Mouse (Mus musculus): ENCODE data around the gene Glipr2. TPM values are rescaled to one million over a fixed set of nuclear protein-coding genes. Genes with fewer than 3 reads are reported as not detected.

The Glipr2 gene
- 1 to 10 TPM; 2.5 to 3.2 TPM for total RNA-seq (2021)

DNA sequence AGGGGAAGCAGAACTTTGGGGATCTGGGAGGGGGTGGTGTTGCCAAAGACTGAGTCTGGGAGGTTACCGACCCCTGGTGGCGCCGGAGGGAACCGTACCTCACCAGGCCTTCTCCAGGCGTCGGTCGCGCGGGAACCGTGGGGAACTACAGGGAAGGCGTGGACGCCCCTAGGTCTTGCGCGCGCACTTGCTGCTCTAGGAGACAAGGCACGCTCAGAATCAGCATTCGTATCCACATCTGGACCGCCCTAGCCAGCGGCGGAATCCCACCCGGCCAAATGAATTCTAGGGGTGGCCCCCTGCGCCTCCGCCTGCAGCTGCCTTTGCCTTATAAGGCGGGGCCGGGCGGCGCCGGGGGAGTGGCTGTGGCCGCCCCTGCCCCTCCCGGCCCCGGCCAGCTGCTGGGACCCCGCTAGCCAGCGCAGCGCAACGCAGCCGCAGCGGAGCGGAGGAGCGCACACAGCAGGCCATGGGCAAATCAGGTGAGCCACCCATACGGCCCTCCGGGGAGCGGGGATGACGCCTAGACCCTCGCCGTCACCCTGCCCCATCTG, at the start of gene Glipr2:
TSS of gene Glipr2 (plus strand) at position 110 of the 554 bp plus-strand sequence.
- DNase-seq (ENCODE audit: low spot score in 2 of 2) = peak; percentile 24 to 50
- intact Hi-C loops (cut with DNase I) = no loop called here

DNA sequence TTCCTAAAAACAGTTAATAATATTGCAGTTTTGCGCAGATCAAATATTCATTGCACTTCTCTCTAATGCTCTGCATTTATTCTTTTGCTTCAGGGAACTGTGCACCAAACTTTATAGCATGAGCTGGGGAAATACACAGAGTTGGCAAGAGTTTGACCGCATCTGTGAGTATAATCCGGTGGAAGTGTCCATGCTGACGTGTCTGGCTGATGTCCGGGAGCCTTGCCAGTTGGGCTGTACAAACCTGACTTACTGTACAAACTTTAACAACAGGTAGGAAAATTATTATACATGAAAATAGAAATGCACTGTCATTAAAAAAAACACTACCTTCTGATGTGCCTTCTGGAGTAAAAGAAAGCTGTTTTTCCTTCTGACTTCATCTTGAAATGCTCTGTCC, 39.0 kb upstream of the Glipr2 start:
- intact Hi-C loops (cut with DNase I) = no loop called here
- DNase-seq (ENCODE audit: low spot score in 2 of 2) = no peak

DNA sequence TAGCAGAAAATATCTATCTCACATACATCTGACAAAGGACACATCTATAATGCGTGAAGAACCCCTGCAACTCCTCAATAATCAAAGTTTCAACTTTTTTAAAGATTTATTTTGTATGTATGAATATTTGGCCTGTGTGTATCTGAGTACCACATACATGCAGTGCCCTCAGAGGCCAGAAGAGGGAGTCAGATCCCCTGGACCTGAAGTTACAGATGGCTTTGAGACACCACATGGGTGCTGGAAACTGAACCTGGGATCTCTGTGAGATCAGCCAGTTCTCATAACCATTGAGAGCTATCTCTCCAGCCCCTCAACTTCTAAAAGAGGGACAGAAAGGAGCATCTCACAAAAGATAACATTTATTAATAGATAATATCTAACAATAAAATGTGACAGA, 36.6 kb upstream of the Glipr2 start:
- no peak for DNase-seq (ENCODE audit: low spot score in 2 of 2)
- intact Hi-C loops (cut with DNase I) = no loop called here

GRCm38 (mm10) chr4:43925125-43925524, 32.1 kb upstream of the Glipr2 start:
- intact Hi-C loops (cut with DNase I) = no loop called here

GRCm38 (mm10) chr4:43925779-43926178, 31.4 kb upstream of the Glipr2 start:
- peak; percentile 64 to 71 for DNase-seq (ENCODE audit: low spot score in 2 of 2)
- intact Hi-C loops (cut with DNase I) = loop anchor here (2.0 kb wide), 1 partner anchor 57 kb away; the partner anchor contains the start of gene Ccin

More at GRCm38 (mm10) chr4:43925125-43925524, 32.1 kb upstream of the Glipr2 start:
- DNase-seq (ENCODE audit: low spot score in 2 of 2) = no peak

DNA sequence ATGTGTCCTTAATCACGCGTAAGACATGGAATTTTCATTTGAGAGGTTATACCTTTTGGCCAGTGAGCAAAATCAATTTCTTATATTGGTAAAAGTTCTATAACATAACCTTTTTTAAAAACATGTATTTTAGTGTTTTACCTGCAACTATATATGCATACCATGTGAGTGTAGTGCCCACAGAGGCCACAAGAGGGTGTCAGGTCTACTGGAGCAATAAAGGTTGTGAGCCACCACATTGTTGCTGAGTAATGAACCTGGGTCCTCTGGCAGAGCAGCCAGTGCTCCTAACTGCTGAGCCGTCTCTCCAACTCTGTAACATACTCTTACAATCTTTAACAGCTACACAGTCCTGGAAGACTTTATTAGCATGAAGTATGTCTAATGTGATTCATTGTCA, 29.4 kb upstream of the Glipr2 start:
- intact Hi-C loops (cut with DNase I) = loop anchor here (2.0 kb wide), 1 partner anchor 55 kb away; the partner anchor contains the start of gene Ccin
- DNase-seq (ENCODE audit: low spot score in 2 of 2) = no peak

- intact Hi-C loops (cut with DNase I) = no loop called here
- no peak for DNase-seq (ENCODE audit: low spot score in 2 of 2)
Measured at GRCm38 (mm10) chr4:43931877-43932276, 25.3 kb upstream of the Glipr2 start.

DNA sequence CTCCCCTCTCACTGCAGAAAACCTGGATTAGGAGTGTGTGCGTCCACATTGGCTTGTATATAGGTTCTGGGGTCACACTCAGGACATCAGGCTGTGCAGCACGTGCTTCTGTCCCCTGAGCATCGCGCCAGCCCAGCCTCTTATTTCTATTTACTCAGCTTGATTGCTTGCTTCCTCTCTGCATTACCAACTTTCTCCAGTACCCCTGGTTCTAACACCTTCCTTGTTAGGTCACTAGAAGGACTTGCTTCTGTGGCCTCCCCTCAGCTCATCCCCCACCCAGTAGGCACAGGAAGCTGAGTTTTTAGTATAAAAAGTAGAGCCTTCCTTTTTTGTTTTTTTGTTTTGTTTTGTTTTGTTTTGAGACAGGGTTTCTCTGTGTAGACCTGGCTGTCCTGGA, 21.0 kb upstream of the Glipr2 start:
- intact Hi-C loops (cut with DNase I) = no loop called here
- no peak for DNase-seq (ENCODE audit: low spot score in 2 of 2)

DNA sequence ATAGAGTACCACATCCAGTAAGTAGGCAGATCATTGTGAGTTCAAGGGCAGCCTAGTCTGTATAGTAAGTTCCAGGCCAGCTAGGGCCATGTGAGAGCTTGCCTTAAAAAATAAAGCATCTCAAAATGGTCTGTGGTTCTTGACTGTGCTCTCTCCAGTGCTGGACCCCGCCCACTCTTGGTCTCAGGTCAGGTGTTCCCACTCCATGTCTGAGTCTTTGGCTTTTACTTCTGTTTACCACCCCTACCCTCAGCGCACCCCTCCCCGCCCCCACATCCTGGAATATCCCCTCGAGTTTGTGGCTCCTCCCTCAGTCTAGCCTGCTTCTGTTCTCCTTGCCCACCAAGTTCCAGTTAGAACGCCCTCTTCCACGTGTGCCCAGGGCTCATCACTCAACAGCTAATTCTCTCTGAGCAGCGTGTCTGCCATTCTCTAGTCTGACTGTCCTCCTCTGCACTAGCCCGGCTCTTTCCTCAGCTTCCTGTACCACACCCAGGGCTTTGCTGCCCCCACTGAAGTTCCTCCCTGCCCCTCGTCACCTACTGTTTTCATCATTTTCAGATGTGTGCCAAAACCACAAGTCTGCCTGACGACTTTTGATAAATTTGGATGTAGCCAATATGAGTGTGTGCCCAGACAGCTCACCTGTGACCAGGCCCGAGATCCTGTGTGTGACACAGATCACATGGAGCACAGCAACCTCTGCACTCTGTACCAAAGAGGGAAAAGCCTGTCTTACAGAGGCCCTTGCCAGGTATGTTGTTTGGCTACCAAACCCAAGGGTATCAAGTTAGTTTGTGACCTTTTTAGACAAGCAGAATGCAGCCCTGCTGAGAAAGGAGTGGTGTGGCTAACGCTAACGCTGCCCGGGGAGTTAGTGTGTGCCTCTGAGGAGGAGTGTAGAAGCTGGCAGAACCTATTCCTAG, 20.2 kb upstream of the Glipr2 start:
- no peak for DNase-seq (ENCODE audit: low spot score in 2 of 2)
- intact Hi-C loops (cut with DNase I) = no loop called here

DNA sequence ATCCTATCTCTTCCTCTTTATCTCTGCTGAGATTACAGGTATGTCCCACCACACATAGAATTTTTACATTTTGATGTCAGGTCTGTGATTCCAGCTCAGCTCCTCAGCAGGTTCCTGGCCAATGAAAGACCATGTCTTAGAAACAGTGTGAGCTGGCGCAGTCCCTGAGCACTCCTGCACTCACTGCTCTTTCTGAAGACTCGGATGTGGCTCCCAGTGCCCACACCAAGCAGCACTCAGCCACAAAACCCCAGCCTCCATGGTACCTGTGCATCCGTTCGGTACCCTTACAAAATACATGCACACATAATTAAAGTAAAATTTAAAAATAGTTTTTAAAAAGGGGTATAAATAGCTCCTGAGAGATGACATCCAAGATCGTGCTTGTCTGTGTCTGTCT, 15.9 kb upstream of the Glipr2 start:
- intact Hi-C loops (cut with DNase I) = no loop called here

GRCm38 (mm10) chr4:43942421-43942820, 14.8 kb upstream of the Glipr2 start:
- no peak for DNase-seq (ENCODE audit: low spot score in 2 of 2)

More for the DNA sequence above, 15.9 kb upstream of the Glipr2 start:
- no peak for DNase-seq (ENCODE audit: low spot score in 2 of 2)

GRCm38 (mm10) chr4:43947571-43947970, 9.6 kb upstream of the Glipr2 start:
- no peak for DNase-seq (ENCODE audit: low spot score in 2 of 2)
- intact Hi-C loops (cut with DNase I) = no loop called here

More at GRCm38 (mm10) chr4:43942421-43942820, 14.8 kb upstream of the Glipr2 start:
- intact Hi-C loops (cut with DNase I) = no loop called here

- peak in 1 of 2 experiments; percentile 22 for DNase-seq (ENCODE audit: low spot score in 2 of 2)
- intact Hi-C loops (cut with DNase I) = no loop called here
Measured at GRCm38 (mm10) chr4:43957846-43958461, 753 bp downstream of the Glipr2 start.

DNA sequence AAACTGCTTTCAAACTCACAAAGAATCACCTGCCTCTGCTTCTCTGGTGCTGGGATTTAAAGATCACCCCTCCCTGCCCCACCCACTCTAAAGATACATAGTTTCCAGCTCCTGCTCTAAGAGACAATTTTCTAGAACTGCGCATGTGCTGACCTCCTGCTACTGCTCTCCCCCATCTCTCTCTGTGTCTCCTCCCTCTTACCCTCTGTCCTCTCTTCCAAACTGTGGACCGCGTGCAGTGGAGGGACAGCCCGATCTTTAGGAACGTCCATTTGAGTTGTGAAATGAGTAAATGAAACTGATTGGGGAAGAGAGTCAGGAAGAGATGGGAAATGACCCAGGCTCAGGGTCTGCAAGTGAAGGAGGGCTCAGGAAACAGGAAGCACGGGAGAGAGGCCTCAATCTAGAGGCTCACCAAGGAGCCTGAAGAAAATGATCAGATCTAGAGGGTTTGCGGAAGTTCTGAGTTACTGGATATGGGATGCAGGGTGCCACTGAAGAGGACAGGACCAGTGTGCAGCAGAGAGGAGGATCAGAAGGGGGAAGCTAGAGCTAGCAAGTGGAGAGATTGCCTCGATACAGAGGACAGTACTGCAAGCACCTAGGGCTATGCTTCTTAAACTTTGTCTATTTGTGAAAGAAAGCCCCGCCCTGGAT, 2.5 kb downstream of the Glipr2 start:
- intact Hi-C loops (cut with DNase I) = no loop called here
- no peak for DNase-seq (ENCODE audit: low spot score in 2 of 2)

- intact Hi-C loops (cut with DNase I) = no loop called here
- DNase-seq (ENCODE audit: low spot score in 2 of 2) = no peak
Measured at GRCm38 (mm10) chr4:43960207-43960606, 3.0 kb downstream of the Glipr2 start.

DNA sequence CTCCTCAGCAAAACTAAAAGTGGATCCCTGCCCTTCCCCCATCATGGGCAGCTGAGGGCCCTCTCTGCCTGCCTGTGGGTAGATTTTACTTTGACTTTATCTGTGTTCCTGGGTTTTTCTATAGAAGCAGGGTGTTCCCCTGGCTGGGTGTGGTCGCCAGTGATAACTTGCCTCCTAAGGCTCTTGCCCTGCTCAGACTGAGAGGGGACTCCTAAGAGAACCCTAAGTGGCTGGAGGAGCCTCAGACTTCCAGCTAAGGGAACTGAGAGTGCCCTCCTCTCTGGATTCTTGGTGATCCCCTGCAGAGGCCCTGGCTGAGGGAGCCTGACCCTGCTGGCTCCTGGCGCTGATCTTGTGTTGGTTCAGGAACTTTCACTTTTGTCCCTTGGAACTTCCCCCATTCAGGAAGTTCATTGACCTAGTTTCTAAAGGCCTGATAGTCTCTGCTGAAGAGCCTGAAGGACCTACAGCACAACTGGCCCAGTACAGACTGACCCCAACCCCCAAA, 7.2 kb downstream of the Glipr2 start:
- DNase-seq (ENCODE audit: low spot score in 2 of 2) = no peak
- intact Hi-C loops (cut with DNase I) = no loop called here

GRCm38 (mm10) chr4:43964951-43965684, 7.9 kb downstream of the Glipr2 start:
- no peak for DNase-seq (ENCODE audit: low spot score in 2 of 2)
- intact Hi-C loops (cut with DNase I) = no loop called here

GRCm38 (mm10) chr4:43965856-43966535, 8.8 kb downstream of the Glipr2 start:
- intact Hi-C loops (cut with DNase I) = no loop called here
- no peak for DNase-seq (ENCODE audit: low spot score in 2 of 2)

All from left cerebral cortex, postnatal 36 days (tissue).